29 mouse cellular contexts compared by ENCODE assay signal in genomic region chr1:89045403-89045802, GRCm38 (mm10). TPM values are rescaled to one million over a fixed set of nuclear protein-coding genes. Genes with fewer than 3 reads are reported as not detected.
DNase-seq lines count a peak whose midpoint lies in the region; ATAC-seq and TF ChIP-seq lines count a peak whose summit lies in the region.
"Had no signal": no experiment of that assay in that cellular context is flagged by ENCODE, and none has a peak within 500 bp of the region (broad histone marks: within the 10 kb centered on the region; RNA-seq: fewer than 3 reads in every experiment).

No protein-coding gene starts in this region.

- H3K4me2 ChIP-seq in forebrain, postnatal 0 days (ENCODE audit: low read depth) = no peak overlapping the region
- no peak overlapping the region for H3K4me2 ChIP-seq in forebrain, embryonic 12.5 days
- H3K4me2 ChIP-seq in midbrain, embryonic 14.5 days (ENCODE audit: low read length) = 0 out of 2 replicates have a peak overlapping the region, but pooled peaks have one; percentile 17
- H3K4me2 ChIP-seq in midbrain, embryonic 11.5 days = no peak overlapping the region
- H3K4me2 ChIP-seq in midbrain, embryonic 15.5 days = peak overlapping the region; percentile 28
- H3K4me2 ChIP-seq: embryonic facial prominence, embryonic 13.5 days; heart, embryonic 13.5 days; liver, embryonic 12.5 days; stomach, embryonic 15.5 days had no signal

- H3K9me3 ChIP-seq in forebrain, postnatal 0 days (ENCODE audit: low read length) = no peaks in the 10 kb centered on the region
- no peaks in the 10 kb centered on the region for H3K9me3 ChIP-seq in forebrain, embryonic 12.5 days
- H3K9me3 ChIP-seq in midbrain, embryonic 14.5 days (ENCODE audit: control insufficient read depth, low read length) = no peaks in the 10 kb centered on the region
- H3K9me3 ChIP-seq in midbrain, embryonic 11.5 days (ENCODE audit: control insufficient read depth, low read length) = no peaks in the 10 kb centered on the region
- no peaks in the 10 kb centered on the region for H3K9me3 ChIP-seq in midbrain, embryonic 15.5 days
- H3K9me3 ChIP-seq: embryonic facial prominence, embryonic 13.5 days; heart, embryonic 13.5 days; hindbrain, embryonic 10.5 days; liver, embryonic 12.5 days; stomach, embryonic 15.5 days had no signal

- H3K4me3 ChIP-seq in forebrain, postnatal 0 days (ENCODE audit: low read depth, low read length) = no peak overlapping the region
- H3K4me3 ChIP-seq in forebrain, embryonic 12.5 days (replicated peaks) = no peak overlapping the region
- no peak overlapping the region for H3K4me3 ChIP-seq in midbrain, embryonic 14.5 days (replicated peaks; ENCODE audit: low read depth, low read length)
- H3K4me3 ChIP-seq in midbrain, embryonic 11.5 days (ENCODE audit: low read depth, low read length) = no peak overlapping the region
- no peak overlapping the region for H3K4me3 ChIP-seq in midbrain, embryonic 15.5 days
- no peak overlapping the region for H3K4me3 ChIP-seq in lung, adult 2 months (replicated peaks; ENCODE audit: extremely low read depth, low read depth, low read length)
- H3K4me3 ChIP-seq: embryonic facial prominence, embryonic 13.5 days; heart, embryonic 13.5 days; hindbrain, embryonic 10.5 days; liver, embryonic 12.5 days; megakaryocyte, embryonic 14.5 days; stomach, embryonic 15.5 days had no signal

- no peak for TF ChIP-seq POLR2A in lung, adult 2 months (IDR thresholded peaks at IDR 0.05; ENCODE audit: borderline replicate concordance, extremely low read depth, low read depth, low read length)

- no peak for TF ChIP-seq CTCF in forebrain, postnatal 0 days (IDR thresholded peaks at IDR 0.05; ENCODE audit: low read depth)
- no peak for TF ChIP-seq CTCF in lung, adult 2 months (IDR thresholded peaks at IDR 0.05; ENCODE audit: insufficient read depth, low read length)

- no peak overlapping the region for H3K27ac ChIP-seq in forebrain, postnatal 0 days (ENCODE audit: low read depth, low read length)
- H3K27ac ChIP-seq in forebrain, embryonic 12.5 days = no peak overlapping the region
- no peak overlapping the region; the same call in 1 of the 2 replicates for H3K27ac ChIP-seq in midbrain, embryonic 14.5 days (replicated peaks; ENCODE audit: low read depth, low read length)
- H3K27ac ChIP-seq in midbrain, embryonic 11.5 days (ENCODE audit: low read depth, low read length) = no peak overlapping the region
- peak overlapping the region; percentile 28 for H3K27ac ChIP-seq in midbrain, embryonic 15.5 days
- H3K27ac ChIP-seq: embryonic facial prominence, embryonic 13.5 days; heart, embryonic 13.5 days; hindbrain, embryonic 10.5 days; liver, embryonic 12.5 days; stomach, embryonic 15.5 days had no signal

- 38% methylated on average over 8 of the region's 8 CpGs for WGBS in forebrain, postnatal 0 days
- 77% methylated on average over 8 of the region's 8 CpGs for WGBS in forebrain, embryonic 12.5 days
- 32% methylated on average over 8 of the region's 8 CpGs for WGBS in midbrain, embryonic 14.5 days
- WGBS in midbrain, embryonic 11.5 days = 71% methylated on average over 8 of the region's 8 CpGs
- 33% methylated on average over 8 of the region's 8 CpGs for WGBS in midbrain, embryonic 15.5 days
- 90% methylated on average over 8 of the region's 8 CpGs for WGBS in lung, adult 2 months

- H3K27me3 ChIP-seq in forebrain, postnatal 0 days (ENCODE audit: insufficient read depth, low read length) = no peaks in the 10 kb centered on the region
- H3K27me3 ChIP-seq in forebrain, embryonic 12.5 days = no peaks in the 10 kb centered on the region
- H3K27me3 ChIP-seq in midbrain, embryonic 14.5 days (ENCODE audit: control insufficient read depth, insufficient read depth, low read length) = no peaks in the 10 kb centered on the region
- no peaks in the 10 kb centered on the region for H3K27me3 ChIP-seq in midbrain, embryonic 11.5 days (ENCODE audit: control insufficient read depth, insufficient read depth, low read length)
- H3K27me3 ChIP-seq in midbrain, embryonic 15.5 days (replicated peaks) = no peaks in the 10 kb centered on the region
- H3K27me3 ChIP-seq: embryonic facial prominence, embryonic 13.5 days; heart, embryonic 13.5 days; liver, embryonic 12.5 days; megakaryocyte, embryonic 14.5 days; stomach, embryonic 15.5 days had no signal

- DNase-seq in forebrain, postnatal 0 days = peak; percentile 29
- DNase-seq in midbrain, embryonic 14.5 days = peak; percentile 57
- no peak for DNase-seq in midbrain, embryonic 11.5 days (ENCODE audit: low spot score, missing footprints)
- DNase-seq in lung, adult 2 months = no peak
- DNase-seq: adrenal gland, adult 2 months; adrenal gland, postnatal 36 days; B cell, adult 2 months; cerebellum, adult 11 months; cerebellum, adult 9-10 months; cerebellum, postnatal 36 days; gastrocnemius, postnatal 36 days; heart, postnatal 14 days; kidney, adult 9 months; kidney, postnatal 10 days; layer of hippocampus, postnatal 36 days; left cerebral cortex, postnatal 4 days; liver, postnatal 0 days; lung, postnatal 4 days had no signal

- no peaks in the 10 kb centered on the region for H3K36me3 ChIP-seq in forebrain, postnatal 0 days (ENCODE audit: insufficient read depth)
- no peaks in the 10 kb centered on the region for H3K36me3 ChIP-seq in forebrain, embryonic 12.5 days (replicated peaks)
- no peaks in the 10 kb centered on the region for H3K36me3 ChIP-seq in midbrain, embryonic 14.5 days (ENCODE audit: control insufficient read depth, insufficient read depth, low read length)
- H3K36me3 ChIP-seq in midbrain, embryonic 11.5 days (ENCODE audit: control insufficient read depth, insufficient read depth, low read length) = no peaks in the 10 kb centered on the region
- no peaks in the 10 kb centered on the region for H3K36me3 ChIP-seq in midbrain, embryonic 15.5 days (replicated peaks)
- H3K36me3 ChIP-seq: embryonic facial prominence, embryonic 13.5 days; heart, embryonic 13.5 days; hindbrain, embryonic 10.5 days; liver, embryonic 12.5 days; stomach, embryonic 15.5 days had no signal

- peak; percentile 70 for ATAC-seq in forebrain, postnatal 0 days
- ATAC-seq in forebrain, embryonic 12.5 days (ENCODE audit: low FRiP score) = no peak
- no peak for ATAC-seq in midbrain, embryonic 14.5 days (ENCODE audit: low FRiP score, low TSS enrichment)
- ATAC-seq in midbrain, embryonic 11.5 days (ENCODE audit: low FRiP score) = no peak
- 0 out of 2 replicates have a peak, but pooled peaks have one; percentile 42 for ATAC-seq in midbrain, embryonic 15.5 days (replicated peaks)
- ATAC-seq: activated CD4-positive, CD25-positive, alpha-beta regulatory T cell, adult 4 months; intestine, postnatal 0 days; liver, embryonic 12.5 days; liver, postnatal 0 days; lung, postnatal 0 days had no signal

- H3K9ac ChIP-seq in forebrain, postnatal 0 days = no peak overlapping the region
- no peak overlapping the region for H3K9ac ChIP-seq in forebrain, embryonic 12.5 days
- no peak overlapping the region for H3K9ac ChIP-seq in midbrain, embryonic 14.5 days (replicated peaks; ENCODE audit: low read length)
- no peak overlapping the region for H3K9ac ChIP-seq in midbrain, embryonic 11.5 days (ENCODE audit: low read length)
- no peak overlapping the region for H3K9ac ChIP-seq in midbrain, embryonic 15.5 days
- H3K9ac ChIP-seq: embryonic facial prominence, embryonic 13.5 days; heart, embryonic 13.5 days; liver, embryonic 12.5 days; liver, postnatal 0 days; stomach, embryonic 15.5 days had no signal

- H3K4me1 ChIP-seq in forebrain, postnatal 0 days (ENCODE audit: insufficient read depth) = no peaks in the 10 kb centered on the region
- peaks cover 7% of the 10 kb centered on the region; the same call in 1 of the 2 replicates for H3K4me1 ChIP-seq in forebrain, embryonic 12.5 days
- peaks cover 5% of the 10 kb centered on the region for H3K4me1 ChIP-seq in midbrain, embryonic 14.5 days (ENCODE audit: control insufficient read depth, insufficient read depth, low read length)
- H3K4me1 ChIP-seq in midbrain, embryonic 11.5 days (ENCODE audit: control insufficient read depth, insufficient read depth, low read length) = peaks cover 6% of the 10 kb centered on the region; the same call in 1 of the 2 replicates
- H3K4me1 ChIP-seq in midbrain, embryonic 15.5 days = peaks cover 11% of the 10 kb centered on the region
- peaks cover 8% of the 10 kb centered on the region for H3K4me1 ChIP-seq in lung, adult 2 months (ENCODE audit: control insufficient read depth, insufficient read depth, low read length)
- H3K4me1 ChIP-seq: liver, embryonic 12.5 days; megakaryocyte, embryonic 14.5 days; stomach, embryonic 15.5 days had no signal

RNA-seq across cellular contexts. Expression of gene Sh3bp4, which starts 24.8 kb away (rescaled TPM):
- 29.0 and 29.6 TPM in 2 replicates for total RNA-seq in forebrain, postnatal 0 days (2014; rRNA removed)
- 17.4 and 18.9 TPM in 2 replicates for polyA plus RNA-seq in forebrain, postnatal 0 days (2015; fragmentation: Nextera tagmentation; extraction: Ambion mirVana)
- polyA plus RNA-seq in forebrain, embryonic 12.5 days (2016; fragmentation: Nextera tagmentation; extraction: Ambion mirVana) = 26.5 and 27.1 TPM in 2 replicates
- polyA plus RNA-seq in midbrain, embryonic 14.5 days (2014; fragmentation: Nextera tagmentation; extraction: Ambion mirVana) = 9.7 and 10.6 TPM in 2 replicates
- polyA plus RNA-seq in midbrain, embryonic 11.5 days (2014; fragmentation: Nextera tagmentation; extraction: Ambion mirVana) = 17.3 and 18.6 TPM in 2 replicates
- polyA plus RNA-seq in midbrain, embryonic 15.5 days (2015; fragmentation: Nextera tagmentation; extraction: Ambion mirVana) = 12.3 and 12.4 TPM in 2 replicates
- 33.9 and 40.2 TPM in 2 replicates for polyA plus RNA-seq in lung, adult 2 months (2012; rRNA removed)

Comparison
In these comparisons a context has a peak if more than half of its experiments do, and no peak if none do; other contexts are left out.
1. ATAC-seq: peak in forebrain, postnatal 0 days (single experiment) and midbrain, embryonic 15.5 days (single experiment); none in forebrain, embryonic 12.5 days (single experiment), midbrain, embryonic 14.5 days (single experiment) and midbrain, embryonic 11.5 days (single experiment).
2. DNase-seq: peak in forebrain, postnatal 0 days (single experiment) and midbrain, embryonic 14.5 days (single experiment); none in midbrain, embryonic 11.5 days (single experiment) and lung, adult 2 months (single experiment).
3. H3K4me2 ChIP-seq: peak in midbrain, embryonic 14.5 days (single experiment) and midbrain, embryonic 15.5 days (single experiment); none in forebrain, postnatal 0 days (single experiment), forebrain, embryonic 12.5 days (single experiment) and midbrain, embryonic 11.5 days (single experiment).